Mouse (Mus musculus) gastrocnemius, adult 8-10 months (tissue): Measurements from ENCODE around the gene Man1b1. TPM values are rescaled to one million over a fixed set of nuclear protein-coding genes. Genes with fewer than 3 reads are reported as not detected.

Experiments used
- total RNA-seq, 4 experiments: library from RNA; stranded (reverse); gene quantifications; 2 replicates each; pipeline ENCODE4 v1.2.4; 2022

Man1b1 gene
- total RNA-seq, 4 experiments from 2014 or later, result 13.9 to 15.0 (median 14.4) TPM

Other genes starting within 250 kb of the Man1b1 start
- gene Noxa1, start 237.2 kb upstream of the Man1b1 start, total RNA-seq, result not detected
- 1 to 10 TPM; 3.0 to 7.1 (median 5.9) TPM for gene Nrarp, start 151.6 kb upstream of the Man1b1 start, total RNA-seq
- gene Tor4a, start 135.5 kb upstream of the Man1b1 start, total RNA-seq, result under 1 TPM; 0.48 to 0.92 (median 0.76) TPM
- 10 to 100 TPM; 20.8 to 28.3 (median 22.6) TPM for gene Nelfb, start 120.8 kb upstream of the Man1b1 start, total RNA-seq
- not detected for gene Stpg3, start 117.7 kb upstream of the Man1b1 start, total RNA-seq
- not detected for gene Fam166a, start 113.6 kb upstream of the Man1b1 start, total RNA-seq
- 100 to 1,000 TPM; 228 to 239 (median 232) TPM for gene Tubb4b, start 107.6 kb upstream of the Man1b1 start, total RNA-seq
- gene Slc34a3, start 98.0 kb upstream of the Man1b1 start, total RNA-seq, result not detected
- gene Rnf224, start 95.6 kb upstream of the Man1b1 start, total RNA-seq, result not detected
- under 1 TPM; 0.36 to 0.87 (median 0.69) TPM for gene Rnf208, start 90.1 kb upstream of the Man1b1 start, total RNA-seq
- not detected for gene Cysrt1, start 89.9 kb upstream of the Man1b1 start, total RNA-seq
- 1 to 10 TPM in 2 of 4 experiments, under 1 TPM in 2; 0.54 to 1.8 (median 1.2) TPM for gene AL732309.1, start 85.5 kb upstream of the Man1b1 start, total RNA-seq
- 10 to 100 TPM; 11.7 to 14.1 (median 13.1) TPM for gene Tmem203, start 76.9 kb upstream of the Man1b1 start, total RNA-seq
- 1 to 10 TPM; 2.0 to 5.3 (median 2.6) TPM for gene Tprn, start 69.7 kb upstream of the Man1b1 start, total RNA-seq
- 10 to 100 TPM; 29.0 to 36.4 (median 31.2) TPM for gene Ssna1, start 59.9 kb upstream of the Man1b1 start, total RNA-seq
- 10 to 100 TPM; 30.4 to 33.4 (median 31.3) TPM for gene Anapc2, start 59.9 kb upstream of the Man1b1 start, total RNA-seq
- not detected for gene Tmem210, start 44.2 kb upstream of the Man1b1 start, total RNA-seq
- not detected for gene Lrrc26, start 42.4 kb upstream of the Man1b1 start, total RNA-seq
- not detected for gene Grin1, start 13.2 kb upstream of the Man1b1 start, total RNA-seq
- 10 to 100 TPM; 12.8 to 20.3 (median 16.7) TPM for gene Dpp7, start 24.0 kb downstream of the Man1b1 start, total RNA-seq
- gene Uap1l1, start 33.3 kb downstream of the Man1b1 start, total RNA-seq, result 10 to 100 TPM in 1 of 4 experiments, 1 to 10 TPM in 3; 3.6 to 11.9 (median 4.8) TPM
- not detected for gene Sapcd2, start 40.0 kb downstream of the Man1b1 start, total RNA-seq
- 1 to 10 TPM; 3.8 to 8.0 (median 6.2) TPM for gene Entpd2, start 63.5 kb downstream of the Man1b1 start, total RNA-seq
- 10 to 100 TPM; 12.6 to 19.9 (median 15.7) TPM for gene Npdc1, start 67.0 kb downstream of the Man1b1 start, total RNA-seq
- gene Fut7, start 90.9 kb downstream of the Man1b1 start, total RNA-seq, result not detected
- gene Abca2, start 96.4 kb downstream of the Man1b1 start, total RNA-seq, result 10 to 100 TPM; 14.6 to 19.4 (median 16.0) TPM
- 1 to 10 TPM in 1 of 4 experiments, under 1 TPM in 2, not detected in 1; 0.64 to 1.1 (median 0.77) TPM for gene Clic3, start 124.5 kb downstream of the Man1b1 start, total RNA-seq
- gene Paxx, start 128.8 kb downstream of the Man1b1 start, total RNA-seq, result 10 to 100 TPM; 11.2 to 15.0 (median 14.9) TPM
- gene Ptgds, start 137.7 kb downstream of the Man1b1 start, total RNA-seq, result not detected
- not detected for gene Lcn12, start 161.6 kb downstream of the Man1b1 start, total RNA-seq
- 100 to 1,000 TPM in 1 of 4 experiments, 10 to 100 TPM in 3; 83.3 to 100 (median 89.7) TPM for gene Fbxw5, start 168.4 kb downstream of the Man1b1 start, total RNA-seq
- 1 to 10 TPM; 1.0 to 1.8 (median 1.6) TPM for gene C8g, start 169.4 kb downstream of the Man1b1 start, total RNA-seq
- gene Traf2, start 214.6 kb downstream of the Man1b1 start, total RNA-seq, result 10 to 100 TPM; 12.0 to 18.8 (median 15.2) TPM
- 100 to 1,000 TPM; 104 to 172 (median 141) TPM for gene Edf1, start 225.5 kb downstream of the Man1b1 start, total RNA-seq
- gene Mamdc4, start 242.5 kb downstream of the Man1b1 start, total RNA-seq, result under 1 TPM; 0.19 to 0.46 (median 0.33) TPM
- 10 to 100 TPM; 62.8 to 69.7 (median 65.5) TPM for gene Phpt1, start 242.9 kb downstream of the Man1b1 start, total RNA-seq
- under 1 TPM; 0.13 to 0.20 (median 0.16) TPM for gene Ajm1, start 249.4 kb downstream of the Man1b1 start, total RNA-seq